Mouse (Mus musculus): ENCODE measurements around the gene Hist1h4h.

The Hist1h4h gene

GRCm38 (mm10) chr13:23576906-23577639 lies 46.2 kb downstream of the Hist1h4h start:
- no peak for DNase-seq (ENCODE audit: low spot score)

- no peak for DNase-seq (ENCODE audit: low spot score)
These were observed 47.0 kb downstream of the Hist1h4h start for GRCm38 (mm10) chr13:23577835-23578234.

Measured in ovary, postnatal 10 days (tissue).